Mouse (Mus musculus): ENCODE measurements at regions not wholly inside any gene's neighbourhood (a gene's known extent, or its start where the extent isn't known, plus 50 kb on each side); places are given as distances from the start of the nearest gene placed in this dataset.

- DNase-seq (ENCODE audit: low read depth) = no peak
Observed at GRCm38 (mm10) chr9:61816589-61817179, 97.7 kb downstream of the Rplp1 start.

- DNase-seq (ENCODE audit: low read depth) = no peak
Observed at GRCm38 (mm10) chr9:61815995-61816394, 98.3 kb downstream of the Rplp1 start.

GRCm38 (mm10) chr9:61813291-61813690 lies 101.1 kb downstream of the Rplp1 start:
- no peak for DNase-seq (ENCODE audit: low read depth)

GRCm38 (mm10) chr9:61812315-61812714 lies 102.0 kb downstream of the Rplp1 start:
- DNase-seq (ENCODE audit: low read depth) = no peak

GRCm38 (mm10) chr9:61810456-61810855 lies 103.9 kb downstream of the Rplp1 start:
- DNase-seq (ENCODE audit: low read depth) = no peak

- DNase-seq (ENCODE audit: low read depth) = no peak
Observed at GRCm38 (mm10) chr9:61808351-61809225, 105.8 kb downstream of the Rplp1 start.

GRCm38 (mm10) chr9:61805971-61806370 lies 108.4 kb downstream of the Rplp1 start:
- DNase-seq (ENCODE audit: low read depth) = no peak

GRCm38 (mm10) chr9:61803555-61803954 lies 110.8 kb downstream of the Rplp1 start:
- no peak for DNase-seq (ENCODE audit: low read depth)

GRCm38 (mm10) chr9:61802694-61803093 lies 111.6 kb downstream of the Rplp1 start:
- DNase-seq (ENCODE audit: low read depth) = no peak

GRCm38 (mm10) chr9:61799535-61799934 lies 114.8 kb downstream of the Rplp1 start:
- no peak for DNase-seq (ENCODE audit: low read depth)

- no peak for DNase-seq (ENCODE audit: low read depth)
Observed at GRCm38 (mm10) chr9:61795910-61796309, 118.4 kb downstream of the Rplp1 start.

GRCm38 (mm10) chr9:61791435-61792064 lies 122.8 kb downstream of the Rplp1 start:
- no peak for DNase-seq (ENCODE audit: low read depth)

GRCm38 (mm10) chr9:61790849-61791248 lies 123.5 kb downstream of the Rplp1 start:
- peak; percentile 52 for DNase-seq (ENCODE audit: low read depth)

GRCm38 (mm10) chr9:61789066-61789897 lies 125.1 kb downstream of the Rplp1 start:
- no peak for DNase-seq (ENCODE audit: low read depth)

- DNase-seq (ENCODE audit: low read depth) = no peak
Observed at GRCm38 (mm10) chr9:61781469-61781868, 132.9 kb downstream of the Rplp1 start.

- no peak for DNase-seq (ENCODE audit: low read depth)
Observed at GRCm38 (mm10) chr9:61780186-61780939, 134.0 kb downstream of the Rplp1 start.

GRCm38 (mm10) chr9:61779165-61779564 lies 135.2 kb downstream of the Rplp1 start:
- no peak for DNase-seq (ENCODE audit: low read depth)

- no peak for DNase-seq (ENCODE audit: low read depth)
Observed at GRCm38 (mm10) chr9:61776446-61776845, 137.9 kb downstream of the Rplp1 start.

- DNase-seq (ENCODE audit: low read depth) = no peak
Observed at GRCm38 (mm10) chr9:61770207-61770955, 144.0 kb downstream of the Rplp1 start.

GRCm38 (mm10) chr9:61766187-61766586 lies 148.2 kb downstream of the Rplp1 start:
- no peak for DNase-seq (ENCODE audit: low read depth)

- peak; percentile 48 for DNase-seq (ENCODE audit: low read depth)
Observed at GRCm38 (mm10) chr9:61765366-61765765, 149.0 kb downstream of the Rplp1 start.
